Mouse (Mus musculus) midbrain, postnatal 0 days (tissue): ENCODE data around the gene Xrn2. TPM values are rescaled to one million over a fixed set of nuclear protein-coding genes. Genes with fewer than 3 reads are reported as not detected.

ENCODE experiments used
- ATAC-seq: fragments of 200-750 bp; cut with Nextera tagmentation; 2 replicates; pipeline ENCODE4 v1.8.0; 2017; ENCODE audit warnings: moderate number of reproducible peaks, mild to moderate bottlenecking, moderate TSS enrichment, moderate library complexity; ENCODE audit not compliant: low FRiP score
- DNase-seq: peaks from one replicate; pipeline ENCODE4 v3.0.0-alpha.2; 2015; ENCODE audit warnings: low spot score
- H3K27ac ChIP-seq: fragments of 300-500 bp; sonication (generic); 2 replicates; pipeline ENCODE4 v1.5.1; 2014; ENCODE audit warnings: low read depth, mild to moderate bottlenecking, low read length, mixed read lengths
- H3K27me3 ChIP-seq: fragments of 300-500 bp; sonication (generic); 2 replicates; pipeline ENCODE4 v1.6.1; 2014; ENCODE audit warnings: low read length, control low read depth, mixed read lengths; ENCODE audit not compliant: insufficient read depth
- H3K36me3 ChIP-seq: fragments of 300-500 bp; sonication (generic); 2 replicates; pipeline ENCODE4 v1.6.1; 2014; ENCODE audit warnings: low read length, control low read depth, mixed read lengths; ENCODE audit not compliant: insufficient read depth
- H3K4me1 ChIP-seq: fragments of 300-500 bp; sonication (generic); 2 replicates; pipeline ENCODE4 v1.6.1; 2014; ENCODE audit warnings: mild to moderate bottlenecking, control low read depth, antibody characterized with exemption, low read length, mixed read lengths; ENCODE audit not compliant: insufficient read depth
- H3K4me2 ChIP-seq: fragments of 300-500 bp; sonication (generic); 2 replicates; pipeline ENCODE4 v1.6.1; 2014; ENCODE audit warnings: low read depth, mild to moderate bottlenecking, low read length, mixed read lengths; ENCODE audit not compliant: poor library complexity, severe bottlenecking
- H3K4me3 ChIP-seq: fragments of 300-500 bp; sonication (generic); 2 replicates; pipeline ENCODE4 v1.5.1; 2014; ENCODE audit warnings: low read depth, mild to moderate bottlenecking, low read length, moderate library complexity
- H3K9ac ChIP-seq: fragments of 300-500 bp; sonication (generic); replicated peaks from 2 replicates; pipeline ENCODE4 v1.6.1; 2014; ENCODE audit warnings: mild to moderate bottlenecking, low read length, moderate library complexity, mixed read lengths; ENCODE audit not compliant: poor library complexity, severe bottlenecking
- H3K9me3 ChIP-seq: fragments of 300-500 bp; sonication (generic); 2 replicates; pipeline ENCODE4 v1.6.1; 2016; ENCODE audit warnings: low read length, control low read depth
- CTCF ChIP-seq: IDR thresholded peaks from 2 replicates; pipeline ENCODE4 v1.5.1; 2016; ENCODE audit warnings: antibody characterized with exemption, mild to moderate bottlenecking
- whole genome bisulfite sequencing: fragments of 180-500 bp; shearing (Covaris S2); extraction: QIAGEN DNeasy Blood & Tissue Kit; methylation state at CpG from one replicate; pipeline ENCODE4 v1.1.7; 2014; 5-methylcytosine and 5-hydroxymethylcytosine counted together
- polyA plus RNA-seq: library from polyadenylated mRNA; unstranded; fragments of >200 nt; fragmentation: Nextera tagmentation; extraction: Ambion mirVana; gene quantifications from 2 replicates; pipeline ENCODE4 v1.2.1, GENCODE M21; 2015
- total RNA-seq: library from RNA; depleted of rRNA; stranded (reverse); fragments of >200 nt; gene quantifications from 2 replicates; pipeline ENCODE4 v1.2.3, GENCODE M21; 2014; rRNA removed

Gene Xrn2
- total and polyA plus RNA-seq, 2 experiments from 2014 or later: 55.6 to 67.0 TPM

DNA sequence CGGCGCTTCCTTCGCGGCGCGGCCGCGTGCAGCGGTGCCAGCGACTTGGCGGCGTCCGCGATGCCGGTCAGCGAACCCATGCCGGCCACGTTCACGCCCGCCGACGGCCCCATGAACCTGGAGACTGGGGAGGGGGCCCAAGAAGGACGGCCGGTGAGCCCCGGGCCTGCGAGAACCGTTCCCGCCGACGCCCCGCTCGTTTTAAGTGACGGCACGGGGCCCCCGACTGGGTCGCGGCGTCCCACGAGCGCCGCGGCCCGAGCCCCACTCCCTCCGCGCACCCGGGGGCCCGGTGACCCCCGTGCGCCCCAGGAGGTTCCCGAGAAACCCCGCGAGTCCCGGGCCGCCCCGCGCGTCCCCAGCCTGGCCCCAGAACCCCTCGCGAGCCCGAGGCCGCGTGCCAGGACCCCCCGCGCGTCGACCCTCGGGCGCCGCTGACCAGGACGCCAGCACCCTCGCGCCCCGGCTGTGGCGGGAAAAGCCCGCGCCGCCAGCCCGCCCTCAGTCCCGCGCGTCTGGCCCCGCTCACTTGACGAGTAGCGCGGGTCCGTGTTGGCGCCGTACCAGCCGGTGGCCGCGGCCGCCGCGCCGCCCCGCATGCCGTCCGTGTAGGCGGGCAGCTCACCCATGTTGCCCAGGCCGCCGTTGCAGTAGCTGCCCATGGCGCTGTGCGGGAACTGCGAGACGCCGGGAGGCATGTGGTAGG, 71.7 kb downstream of the Xrn2 start:
- Histone ChIP-seq H3K4me1 (no peaks in the 10 kb centered on the region), H3K4me3 (peak overlapping the region; percentile 25; the same call in 1 of the 2 replicates), H3K4me2 (peak overlapping the region; percentile 34), H3K36me3 (no peaks in the 10 kb centered on the region), H3K9ac (no peak overlapping the region), H3K27ac (no peak overlapping the region), H3K9me3 (no peaks in the 10 kb centered on the region), H3K27me3 (peaks cover 55% of the 10 kb centered on the region)
- ATAC-seq: peak; percentile 20; the same call in 1 of the 2 replicates
- under 1% methylated on average over 90 of the region's 106 CpGs for WGBS
- DNase-seq: no peak
- TF ChIP-seq CTCF: no peak

DNA sequence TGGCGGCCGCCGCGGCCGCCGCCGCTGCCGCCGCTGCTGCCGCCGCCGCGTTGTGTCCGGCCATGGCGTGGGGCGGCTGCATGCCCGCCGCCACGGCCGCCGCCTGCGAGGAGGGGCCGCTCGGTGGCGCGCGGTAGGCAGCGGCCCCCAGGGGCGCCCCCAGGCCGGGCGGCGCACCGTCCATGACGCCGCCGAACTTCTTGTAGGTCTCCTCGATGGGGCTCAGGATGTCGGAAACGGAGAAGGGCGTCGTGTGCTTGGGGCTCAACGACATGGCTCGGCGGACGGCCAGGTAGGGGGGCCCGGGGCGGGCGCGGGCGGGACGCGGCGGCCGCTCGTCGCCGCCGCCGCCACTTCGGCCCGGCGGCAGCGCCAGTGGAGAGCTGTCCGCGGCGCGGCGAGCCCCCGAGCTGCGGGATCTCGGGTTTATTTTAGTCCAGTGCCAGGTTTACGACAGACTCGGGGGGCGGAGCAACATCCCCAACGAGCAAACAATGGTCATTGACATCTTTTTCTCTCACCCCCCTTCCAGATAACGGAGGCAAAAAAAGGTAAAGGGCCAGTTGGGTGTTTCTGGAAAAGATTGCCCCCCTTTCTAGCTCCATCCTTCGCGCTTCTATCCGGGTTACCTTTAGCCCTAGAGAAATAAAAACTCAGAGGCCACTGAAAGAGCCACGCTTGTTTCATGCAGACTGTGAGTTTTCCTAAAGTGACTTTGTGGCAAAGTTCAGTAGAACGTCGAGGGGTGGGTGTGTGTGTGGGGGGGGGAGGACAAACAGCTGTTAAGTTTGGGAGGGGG, 72.5 kb downstream of the Xrn2 start, which contains the start of gene Nkx2-4:
TSS of gene Nkx2-4 (minus strand) at position 374 of the 799 bp plus-strand sequence.
- TF ChIP-seq CTCF: no peak
- no peaks in the 10 kb centered on the region for H3K4me1 ChIP-seq
- 2% methylated on average over 61 of the region's 82 CpGs for WGBS
- H3K4me2 ChIP-seq: peak within 1 kb of the TSS; percentile 34
- H3K27me3 ChIP-seq: peaks cover 54% of the 10 kb centered on the region
- no peak within 1 kb of the TSS for H3K27ac ChIP-seq
- no peaks in the 10 kb centered on the region for H3K36me3 ChIP-seq
- no peaks in the 10 kb centered on the region for H3K9me3 ChIP-seq
- H3K9ac ChIP-seq: no peak within 1 kb of the TSS
- ATAC-seq (peak; percentile 27; the same call in 1 of the 2 replicates), DNase-seq (no peak)
- peak within 1 kb of the TSS; percentile 25; the same call in 1 of the 2 replicates for H3K4me3 ChIP-seq

DNA sequence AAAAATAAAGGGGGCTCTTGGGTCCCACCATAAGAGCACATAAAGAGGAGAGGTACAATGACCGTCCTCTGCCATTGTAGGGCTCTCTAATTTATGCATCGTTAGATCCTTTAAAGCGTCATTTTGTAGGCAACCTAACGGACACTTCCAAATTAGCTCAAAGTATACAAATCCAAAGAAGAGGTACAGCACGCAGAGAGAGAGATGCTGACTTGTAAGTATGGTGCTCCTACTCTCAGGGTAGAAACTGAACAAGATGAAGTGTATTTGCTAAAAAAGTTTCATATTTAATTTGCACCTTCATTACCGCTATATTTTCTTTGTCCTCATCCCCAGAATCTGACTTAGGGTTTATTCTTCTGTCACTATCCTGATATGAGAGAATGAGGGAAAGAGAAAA, 73.1 kb downstream of the Xrn2 start:
- WGBS: 7% methylated on average over 6 of the region's 6 CpGs
- Histone ChIP-seq H3K9ac (no peak overlapping the region), H3K9me3 (no peaks in the 10 kb centered on the region), H3K4me3 (no peak overlapping the region), H3K27me3 (peaks cover 54% of the 10 kb centered on the region), H3K27ac (no peak overlapping the region), H3K4me2 (no peak overlapping the region), H3K36me3 (no peaks in the 10 kb centered on the region), H3K4me1 (no peaks in the 10 kb centered on the region)
- ATAC-seq (no peak), DNase-seq (no peak)
- TF ChIP-seq CTCF: no peak

DNA sequence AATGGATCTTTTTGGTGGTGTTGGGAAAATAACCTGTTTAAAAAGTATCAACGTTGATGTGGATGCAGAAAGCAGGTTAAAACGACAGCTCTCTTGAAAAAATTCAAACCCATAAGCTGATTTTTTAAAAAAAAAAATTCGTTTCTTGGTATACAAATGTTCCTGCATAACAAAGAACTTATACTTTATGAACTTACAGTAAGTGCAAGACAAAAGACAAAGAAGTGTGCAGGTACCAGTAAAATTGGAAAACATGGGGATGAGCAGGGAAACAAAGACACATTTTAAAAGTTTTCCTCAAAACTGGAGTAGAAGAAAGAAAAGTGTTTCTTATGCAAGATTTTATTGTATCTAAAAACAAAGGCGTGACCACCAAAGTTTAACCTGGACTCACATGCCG, 73.6 kb downstream of the Xrn2 start:
- TF ChIP-seq CTCF: no peak
- Histone ChIP-seq H3K4me3 (no peak overlapping the region), H3K9me3 (no peaks in the 10 kb centered on the region), H3K9ac (no peak overlapping the region), H3K4me2 (no peak overlapping the region), H3K27ac (no peak overlapping the region), H3K4me1 (no peaks in the 10 kb centered on the region), H3K27me3 (peaks cover 51% of the 10 kb centered on the region), H3K36me3 (no peaks in the 10 kb centered on the region)
- WGBS: 11% methylated on average over 5 of the region's 5 CpGs
- DNase-seq: no peak
- no peak for ATAC-seq

DNA sequence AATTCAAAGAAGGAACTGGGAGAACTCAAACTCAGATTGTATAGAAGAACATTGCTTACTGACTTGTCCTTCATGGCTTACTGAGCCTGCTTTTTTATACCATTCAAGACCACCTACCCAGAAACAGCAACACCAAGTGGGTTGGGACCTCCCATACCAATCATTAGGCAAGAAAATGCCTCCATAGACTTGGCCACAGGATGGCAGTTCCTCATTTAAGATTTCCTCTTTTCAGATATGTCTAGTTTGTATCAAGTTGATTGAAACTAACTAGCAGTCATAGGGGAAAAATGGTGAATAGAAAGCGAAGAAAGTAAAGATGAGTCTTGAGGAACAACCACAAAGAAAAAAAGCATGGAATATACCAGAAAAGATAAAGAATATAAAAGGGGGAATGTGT, 106.9 kb downstream of the Xrn2 start:
- DNase-seq: no peak
- TF ChIP-seq CTCF: no peak
- WGBS: 84% methylated on average over 1 of the region's 1 CpGs
- ATAC-seq: no peak
- Histone ChIP-seq H3K9me3 (no peaks in the 10 kb centered on the region), H3K4me3 (no peak overlapping the region), H3K4me1 (no peaks in the 10 kb centered on the region), H3K9ac (no peak overlapping the region), H3K36me3 (no peaks in the 10 kb centered on the region), H3K4me2 (no peak overlapping the region), H3K27ac (no peak overlapping the region), H3K27me3 (no peaks in the 10 kb centered on the region)

DNA sequence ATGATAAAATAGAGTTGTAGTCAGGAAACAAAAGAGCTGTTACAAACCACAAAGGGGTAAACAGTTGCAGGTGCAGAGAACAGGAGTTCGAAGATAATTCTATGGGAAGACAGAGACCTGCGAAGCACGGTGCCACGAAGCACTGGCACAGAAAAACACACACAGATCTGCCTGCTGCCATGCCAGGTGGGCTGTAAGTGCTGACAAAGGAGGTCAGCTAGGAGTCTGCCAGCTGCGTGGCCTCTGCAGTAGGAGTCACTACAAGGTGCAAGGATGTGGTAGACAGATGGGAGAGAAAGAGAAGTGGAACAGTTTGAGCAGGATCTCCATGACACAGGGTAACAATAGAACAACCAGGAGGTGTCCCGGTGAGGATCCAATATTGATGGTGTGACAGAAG, 114.6 kb downstream of the Xrn2 start:
- TF ChIP-seq CTCF: no peak
- H3K9ac ChIP-seq: no peak overlapping the region
- 81% methylated on average over 6 of the region's 6 CpGs for WGBS
- no peak overlapping the region for H3K4me2 ChIP-seq
- no peak overlapping the region for H3K4me3 ChIP-seq
- H3K27me3 ChIP-seq: no peaks in the 10 kb centered on the region
- ATAC-seq: no peak
- no peaks in the 10 kb centered on the region for H3K4me1 ChIP-seq
- no peaks in the 10 kb centered on the region for H3K9me3 ChIP-seq
- no peak for DNase-seq
- no peak overlapping the region for H3K27ac ChIP-seq
- H3K36me3 ChIP-seq: no peaks in the 10 kb centered on the region

Other genes starting within 250 kb of the Xrn2 start
- 14.2 and 16.1 TPM in 2 replicates for gene Kiz, start 157.1 kb upstream of the Xrn2 start, total RNA-seq
- 17.4 and 18.0 TPM in 2 replicates for gene Kiz, start 157.1 kb upstream of the Xrn2 start, polyA plus RNA-seq
- gene Nkx2-4, start 72.4 kb downstream of the Xrn2 start, total RNA-seq: 1.2 and 1.5 TPM in 2 replicates
- gene Nkx2-4, start 72.4 kb downstream of the Xrn2 start, polyA plus RNA-seq: 3.1 and 5.5 TPM in 2 replicates
- 25.8 and 34.8 TPM in 2 replicates for gene Nkx2-2, start 181.2 kb downstream of the Xrn2 start, total RNA-seq
- gene Nkx2-2, start 181.2 kb downstream of the Xrn2 start, polyA plus RNA-seq: 11.8 and 12.9 TPM in 2 replicates